Mouse (Mus musculus) kidney, embryonic 15.5 days (tissue): Measurements from ENCODE around the gene Pacsin2. TPM values are rescaled to one million over a fixed set of nuclear protein-coding genes. Genes with fewer than 3 reads are reported as not detected.

Experiments used
- ATAC-seq: fragments of 200-750 bp; cut with Nextera tagmentation; replicated peaks from 2 replicates; pipeline ENCODE4 v1.8.0; 2017; ENCODE audit warnings: moderate TSS enrichment; ENCODE audit not compliant: low FRiP score
- H3K27ac ChIP-seq: fragments of 300-500 bp; sonication (generic); 2 replicates; pipeline ENCODE4 v1.5.1; 2015; ENCODE audit warnings: mild to moderate bottlenecking, inconsistent platforms
- H3K27me3 ChIP-seq: fragments of 300-500 bp; sonication (generic); 2 replicates; pipeline ENCODE4 v1.6.1; 2015; ENCODE audit warnings: inconsistent platforms
- H3K36me3 ChIP-seq: fragments of 300-500 bp; sonication (generic); 2 replicates; pipeline ENCODE4 v1.6.1; 2015; ENCODE audit warnings: inconsistent platforms
- H3K4me1 ChIP-seq: fragments of 300-500 bp; sonication (generic); 2 replicates; pipeline ENCODE4 v1.6.1; 2015; ENCODE audit warnings: inconsistent platforms
- H3K4me2 ChIP-seq: fragments of 300-500 bp; sonication (generic); 2 replicates; pipeline ENCODE4 v1.6.1; 2015; ENCODE audit warnings: moderate library complexity, mild to moderate bottlenecking, inconsistent platforms
- H3K4me3 ChIP-seq: fragments of 300-500 bp; sonication (generic); replicated peaks from 2 replicates; pipeline ENCODE4 v1.5.1; 2015; ENCODE audit warnings: mild to moderate bottlenecking, inconsistent platforms
- H3K9ac ChIP-seq: fragments of 300-500 bp; sonication (generic); 2 replicates; pipeline ENCODE4 v1.6.1; 2015; ENCODE audit warnings: mild to moderate bottlenecking, inconsistent platforms
- H3K9me3 ChIP-seq: fragments of 300-500 bp; sonication (generic); replicated peaks from 2 replicates; pipeline ENCODE4 v1.6.1; 2016; ENCODE audit warnings: inconsistent platforms
- WGBS: fragments of 180-500 bp; shearing (Covaris S2); methylation state at CpG from one replicate; pipeline ENCODE4 v1.1.7; 2015; ENCODE audit warnings: mixed read lengths; 5-methylcytosine and 5-hydroxymethylcytosine counted together
- polyA plus RNA-seq: library from polyadenylated mRNA; unstranded; fragments of >200 nt; fragmentation: Nextera tagmentation; extraction: Ambion mirVana; gene quantifications from 2 replicates; pipeline ENCODE4 v1.2.1, GENCODE M21; 2015

The Pacsin2 gene
- polyA plus RNA-seq, 1 experiment from 2014 or later, result 76.4 TPM

DNA sequence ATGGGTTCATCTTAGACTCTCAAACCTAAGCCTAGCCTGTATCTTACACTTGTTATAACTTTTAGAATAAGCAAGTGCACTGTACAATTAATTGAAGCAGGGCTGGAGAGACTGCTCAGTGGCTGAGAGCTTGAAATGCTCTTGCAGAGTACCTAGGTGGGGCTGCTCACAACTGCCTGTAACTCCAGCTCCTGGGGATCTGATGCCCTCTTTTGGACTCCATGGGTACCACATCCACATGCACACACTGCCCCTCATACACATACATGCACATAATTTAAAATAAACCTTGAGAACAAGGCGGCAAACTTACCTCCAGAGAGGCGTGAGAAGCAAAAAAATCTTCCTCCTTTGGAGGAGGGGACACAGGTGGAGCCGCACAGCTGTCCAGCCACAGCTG, 132.0 kb downstream of the Pacsin2 start:
- no peak overlapping the region for H3K9ac ChIP-seq
- no peak overlapping the region for H3K4me3 ChIP-seq
- H3K9me3 ChIP-seq, result no peaks in the 10 kb centered on the region
- ATAC-seq, result no peak; the same call in 1 of the 2 replicates
- no peak overlapping the region for H3K27ac ChIP-seq
- no peaks in the 10 kb centered on the region for H3K27me3 ChIP-seq
- H3K4me2 ChIP-seq, result no peak overlapping the region
- H3K36me3 ChIP-seq, result peaks cover 90% of the 10 kb centered on the region
- H3K4me1 ChIP-seq, result peaks cover under 1% of the 10 kb centered on the region; the same call in 1 of the 2 replicates
- WGBS, result 88% methylated on average over 3 of the region's 3 CpGs

DNA sequence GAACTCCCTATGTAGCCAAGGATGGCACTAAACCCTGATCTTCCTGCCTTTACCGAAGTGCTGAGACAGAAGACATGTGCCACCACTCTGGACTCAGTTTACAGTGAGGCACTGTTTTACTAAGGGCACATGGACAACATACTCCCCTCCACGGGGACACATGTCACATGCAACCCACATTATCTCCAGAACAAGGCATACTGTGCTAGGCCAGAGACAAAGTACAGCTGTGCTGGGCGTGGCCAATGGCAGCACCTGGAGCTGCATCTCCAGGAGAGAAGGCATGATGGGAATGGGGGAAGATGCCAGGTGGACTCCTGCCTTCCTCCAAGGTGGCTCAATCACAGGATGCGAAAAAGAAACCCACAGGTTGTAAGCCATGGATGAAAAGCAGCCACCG, 135.5 kb downstream of the Pacsin2 start:
- WGBS, result 87% methylated on average over 5 of the region's 5 CpGs
- no peak overlapping the region for H3K4me3 ChIP-seq
- H3K36me3 ChIP-seq, result peaks cover 88% of the 10 kb centered on the region
- H3K27ac ChIP-seq, result no peak overlapping the region
- H3K4me2 ChIP-seq, result no peak overlapping the region
- no peaks in the 10 kb centered on the region for H3K27me3 ChIP-seq
- no peak overlapping the region for H3K9ac ChIP-seq
- no peak for ATAC-seq
- no peaks in the 10 kb centered on the region for H3K9me3 ChIP-seq
- H3K4me1 ChIP-seq, result no peaks in the 10 kb centered on the region

Other genes with a start within 250 kb of the Pacsin2 start
- 19.1 and 20.8 TPM in 2 replicates for gene A4galt, start 212.8 kb downstream of the Pacsin2 start, polyA plus RNA-seq
- gene Arfgap3, start 114.4 kb downstream of the Pacsin2 start, polyA plus RNA-seq, result 35.7 and 36.3 TPM in 2 replicates
- gene Ttll1, start 46.3 kb upstream of the Pacsin2 start, polyA plus RNA-seq, result 25.3 and 28.7 TPM in 2 replicates
- 10.6 and 11.0 TPM in 2 replicates for gene Bik, start 62.3 kb upstream of the Pacsin2 start, polyA plus RNA-seq
- gene Tspo, start 99.0 kb upstream of the Pacsin2 start, polyA plus RNA-seq, result 69.2 and 77.2 TPM in 2 replicates
- gene Mcat, start 99.2 kb upstream of the Pacsin2 start, polyA plus RNA-seq, result 35.1 and 36.6 TPM in 2 replicates
- gene Ttll12, start 130.6 kb upstream of the Pacsin2 start, polyA plus RNA-seq, result 35.2 and 38.6 TPM in 2 replicates